Mouse (Mus musculus) retina, postnatal 7 days (tissue): ENCODE results near the gene Nav2.
A peak's percentile ranks its signal among the peaks of the same experiment; 100 is the strongest.

Experiments
- DNase-seq: peaks from one replicate; pipeline ENCODE4 v3.0.0-alpha.2; 2012; ENCODE audit warnings: low read depth, low spot score

Gene Nav2

GRCm38 (mm10) chr7:48908521-48909341 is at the start of gene Nav2:
Gene Nav2 (plus strand): TSS chr7:48908716.
- DNase-seq: no peak

GRCm38 (mm10) chr7:48859362-48859761 is 49.2 kb upstream of the Nav2 start:
- no peak for DNase-seq

GRCm38 (mm10) chr7:48860948-48861347 is 47.6 kb upstream of the Nav2 start:
- no peak for DNase-seq

GRCm38 (mm10) chr7:48861796-48862195 is 46.7 kb upstream of the Nav2 start:
- DNase-seq: no peak

- DNase-seq: no peak
Measured at GRCm38 (mm10) chr7:48864199-48864598, 44.3 kb upstream of the Nav2 start.

GRCm38 (mm10) chr7:48864671-48865458 is 43.7 kb upstream of the Nav2 start:
- DNase-seq: no peak

GRCm38 (mm10) chr7:48867576-48867975 is 40.9 kb upstream of the Nav2 start:
- DNase-seq: no peak

- DNase-seq: no peak
Measured at GRCm38 (mm10) chr7:48870144-48870543, 38.4 kb upstream of the Nav2 start.

GRCm38 (mm10) chr7:48870579-48871180 is 37.8 kb upstream of the Nav2 start:
- no peak for DNase-seq

- no peak for DNase-seq
Measured at GRCm38 (mm10) chr7:48871292-48871691, 37.2 kb upstream of the Nav2 start.

GRCm38 (mm10) chr7:48875096-48875495 is 33.4 kb upstream of the Nav2 start:
- DNase-seq: no peak

- no peak for DNase-seq
Measured at GRCm38 (mm10) chr7:48876526-48876925, 32.0 kb upstream of the Nav2 start.

- no peak for DNase-seq
Measured at GRCm38 (mm10) chr7:48877786-48878390, 30.6 kb upstream of the Nav2 start.

- DNase-seq: no peak
Measured at GRCm38 (mm10) chr7:48879574-48879973, 28.9 kb upstream of the Nav2 start.

- peak; percentile 93 for DNase-seq
Measured at GRCm38 (mm10) chr7:48880591-48881481, 27.7 kb upstream of the Nav2 start.

- no peak for DNase-seq
Measured at GRCm38 (mm10) chr7:48881486-48881885, 27.0 kb upstream of the Nav2 start, which contains the start of gene E2f8. Gene E2f8 (minus strand): TSS chr7:48881596.

- no peak for DNase-seq
Measured at GRCm38 (mm10) chr7:48881971-48882609, 26.4 kb upstream of the Nav2 start.

- DNase-seq: no peak
Measured at GRCm38 (mm10) chr7:48883525-48884265, 24.8 kb upstream of the Nav2 start.

- no peak for DNase-seq
Measured at GRCm38 (mm10) chr7:48884266-48884611, 24.3 kb upstream of the Nav2 start.

- DNase-seq: no peak
Measured at GRCm38 (mm10) chr7:48887973-48888372, 20.5 kb upstream of the Nav2 start.
